Mouse (Mus musculus): Measurements from ENCODE around the gene Vmn1r207-ps. TPM values are rescaled to one million over a fixed set of nuclear protein-coding genes. Genes with fewer than 3 reads are reported as not detected.
"Not testable (repeated sequence)": the region's sequence is repeated elsewhere in the genome, so short reads cannot be mapped to it uniquely, and the experiment has no call there.

Vmn1r207-ps gene
- polyA plus RNA-seq (2012; rRNA removed): not detected in 2 replicates

DNA sequence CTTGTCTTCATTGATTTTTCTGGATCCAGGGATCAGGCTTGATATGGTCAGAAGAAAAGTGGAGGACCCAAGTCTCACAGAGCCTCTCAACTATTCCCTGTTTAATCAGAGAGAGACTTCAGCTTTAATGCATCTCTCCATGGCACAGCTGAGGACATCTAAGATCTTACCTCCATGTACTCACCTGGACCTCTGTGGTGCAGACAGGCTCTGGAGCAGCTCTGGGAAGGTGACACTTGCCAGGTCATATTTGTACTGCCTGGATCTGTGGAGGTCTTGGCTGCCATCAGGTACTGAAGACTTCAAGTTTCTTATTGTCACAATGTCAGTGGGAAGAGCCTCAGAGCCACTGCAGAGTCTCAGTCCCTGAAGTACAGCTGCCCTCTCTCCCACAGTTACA is at the start of gene Vmn1r207-ps:
Vmn1r207-ps (minus strand) TSS at position 101 of the 400 bp plus-strand sequence.
- not testable (repeated sequence) for DNase-seq (ENCODE audit: low read depth, low spot score)

DNA sequence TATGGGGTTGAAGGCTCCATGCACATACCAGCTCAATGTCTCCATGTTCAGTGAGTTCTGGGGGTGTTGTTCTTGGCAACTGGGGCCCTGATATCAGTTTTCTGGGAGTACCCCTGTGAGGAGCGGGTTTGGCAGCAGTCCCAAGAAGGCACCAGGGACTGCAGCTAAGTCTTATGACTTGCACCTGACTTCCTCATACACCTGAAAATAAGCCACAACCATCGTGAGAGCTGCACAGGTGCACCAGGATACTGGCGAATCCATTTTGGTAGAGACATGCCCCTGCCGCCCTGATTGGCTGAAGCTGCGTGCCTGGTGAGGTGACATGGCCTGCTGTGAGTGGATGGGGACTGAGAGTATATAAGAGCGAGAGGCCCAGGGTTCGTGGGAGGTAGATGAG is 47.9 kb upstream of the Vmn1r207-ps start, which contains the start of gene Vmn1r208:
Vmn1r208 (minus strand) TSS at position 101 of the 400 bp plus-strand sequence.
- not testable (repeated sequence) for DNase-seq (ENCODE audit: low read depth, low spot score)
- no CpG with 5 or more reads among the region's 7 CpGs for WGBS

DNA sequence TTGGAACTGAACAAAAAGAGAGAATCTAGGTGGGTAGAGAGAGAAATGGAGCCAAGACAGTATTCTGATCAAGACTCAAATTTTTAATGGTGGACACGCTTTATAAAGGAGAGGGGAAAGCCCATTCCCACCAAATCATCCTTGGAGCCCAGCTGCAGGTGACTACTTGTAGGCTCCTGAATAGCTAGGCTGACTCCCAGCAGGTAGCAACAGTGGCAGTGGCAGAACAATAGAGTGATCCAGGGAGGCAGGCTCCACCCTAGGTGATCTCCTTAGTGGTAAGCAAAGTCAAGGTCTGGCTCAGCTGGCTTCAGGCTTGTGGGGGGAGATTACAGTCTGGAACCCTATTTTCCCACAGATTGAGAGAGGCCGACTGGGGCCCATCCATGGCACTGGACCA is 42.2 kb upstream of the Vmn1r207-ps start:
- WGBS: 92% methylated on average over 1 of the region's 2 CpGs
- not testable (repeated sequence) for DNase-seq (ENCODE audit: low read depth, low spot score)

DNA sequence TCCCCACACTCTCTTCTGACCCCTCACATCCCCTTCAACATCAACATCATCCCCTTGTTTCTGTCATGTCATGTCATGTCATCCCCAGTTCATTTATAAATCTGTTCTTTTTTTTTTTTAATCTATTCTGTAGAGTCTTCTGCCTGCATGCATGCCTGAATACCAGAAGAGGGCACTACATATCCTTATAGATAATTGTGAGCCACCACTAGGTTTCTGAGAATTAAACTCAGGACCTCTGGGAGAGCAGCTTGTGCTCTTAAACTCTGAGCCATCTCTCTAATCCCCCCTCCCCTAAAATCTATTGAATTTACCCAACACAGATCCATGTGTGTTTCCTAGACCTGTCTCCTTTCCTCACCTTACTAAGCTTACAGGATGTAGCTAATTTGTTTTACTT is 18.1 kb upstream of the Vmn1r207-ps start:
- DNase-seq (ENCODE audit: low read depth, low spot score): no peak

DNA sequence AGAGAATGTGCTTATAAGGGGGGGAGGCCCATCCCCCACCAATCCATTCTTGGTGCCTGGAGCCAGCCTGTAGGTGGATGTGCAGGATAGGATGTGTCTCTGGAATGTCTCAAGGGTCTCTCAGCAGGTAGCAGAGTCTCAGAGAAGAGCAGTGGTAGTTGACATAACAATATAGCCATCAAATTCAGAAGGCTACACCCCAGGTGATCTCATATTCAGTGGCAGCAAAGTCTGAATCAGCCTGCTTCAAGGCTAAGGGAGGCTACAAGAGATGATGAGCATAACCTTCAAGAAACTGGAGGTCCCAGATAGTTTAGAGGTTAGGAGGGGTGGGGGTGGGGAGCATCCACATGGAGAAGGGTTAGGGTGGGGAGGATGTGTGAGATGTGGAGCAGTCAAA is 22.5 kb downstream of the Vmn1r207-ps start:
- not testable (repeated sequence) for DNase-seq (ENCODE audit: low read depth, low spot score)

DNA sequence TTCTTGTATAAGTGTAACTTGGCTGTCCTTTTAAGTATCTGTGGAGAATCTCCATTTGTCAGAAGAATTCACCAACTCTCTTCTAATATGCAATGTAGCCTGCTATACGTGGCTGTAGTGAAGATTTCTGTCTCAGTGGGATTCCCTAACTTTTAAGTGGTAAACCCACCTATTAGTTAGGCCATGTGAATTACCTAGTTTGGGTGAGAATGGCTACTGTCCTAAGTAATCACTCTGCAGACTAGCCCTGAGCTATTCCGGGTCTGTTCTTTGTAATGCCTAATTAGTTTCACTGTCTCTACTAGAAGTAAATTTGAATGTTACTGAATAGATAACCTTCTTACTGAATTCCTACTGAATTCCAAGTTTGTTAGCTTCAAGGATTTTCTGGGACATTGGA is 26.5 kb downstream of the Vmn1r207-ps start:
- WGBS: 50% methylated on average over 2 of the region's 2 CpGs

More for the DNA sequence above, 26.5 kb downstream of the Vmn1r207-ps start:
- DNase-seq (ENCODE audit: low read depth, low spot score): not testable (repeated sequence)

Other genes with a start within 250 kb of the Vmn1r207-ps start
- gene Vmn1r202, start 224.2 kb downstream of the Vmn1r207-ps start, polyA plus RNA-seq (2012; rRNA removed): not detected in 2 replicates
- gene Vmn1r203, start 211.5 kb downstream of the Vmn1r207-ps start, polyA plus RNA-seq (2012; rRNA removed): not detected in 2 replicates
- gene Vmn1r204, start 176.4 kb downstream of the Vmn1r207-ps start, polyA plus RNA-seq (2012; rRNA removed): not detected in 2 replicates
- gene Vmn1r205, start 136.6 kb downstream of the Vmn1r207-ps start, polyA plus RNA-seq (2012; rRNA removed): not detected in 2 replicates
- not detected in 2 replicates for gene Vmn1r206, start 105.4 kb downstream of the Vmn1r207-ps start, polyA plus RNA-seq (2012; rRNA removed)
- gene Vmn1r208, start 47.8 kb upstream of the Vmn1r207-ps start, polyA plus RNA-seq (2012; rRNA removed): not detected in 2 replicates
- not detected in 2 replicates for gene Vmn1r209, start 80.1 kb upstream of the Vmn1r207-ps start, polyA plus RNA-seq (2012; rRNA removed)
- gene Vmn1r210, start 101.7 kb upstream of the Vmn1r207-ps start, polyA plus RNA-seq (2012; rRNA removed): not detected in 2 replicates
- not detected in 2 replicates for gene Vmn1r211, start 127.9 kb upstream of the Vmn1r207-ps start, polyA plus RNA-seq (2012; rRNA removed)
- gene Vmn1r212, start 154.6 kb upstream of the Vmn1r207-ps start, polyA plus RNA-seq (2012; rRNA removed): not detected in 2 replicates

Measured in large intestine, adult 2 months (tissue).